Mouse (Mus musculus) midbrain, embryonic 12.5 days (tissue): ENCODE results near the gene Slc35d2. TPM values are rescaled to one million over a fixed set of nuclear protein-coding genes. Genes with fewer than 3 reads are reported as not detected.
A peak's percentile ranks its signal among the peaks of the same experiment; 100 is the strongest.

ENCODE experiments used
- ATAC-seq: fragments of 200-750 bp; cut with Nextera tagmentation; 2 replicates; pipeline ENCODE4 v1.8.0; 2017; ENCODE audit warnings: low read depth, moderate TSS enrichment, moderate library complexity; ENCODE audit not compliant: low FRiP score
- H3K27ac ChIP-seq: fragments of 300-500 bp; sonication (generic); replicated peaks from 2 replicates; pipeline ENCODE4 v1.5.1; 2016; ENCODE audit warnings: mild to moderate bottlenecking
- H3K27me3 ChIP-seq: fragments of 300-500 bp; sonication (generic); 2 replicates; pipeline ENCODE4 v1.6.1; 2016; ENCODE audit warnings: mild to moderate bottlenecking
- H3K36me3 ChIP-seq: fragments of 300-500 bp; sonication (generic); 2 replicates; pipeline ENCODE4 v1.6.1; 2016
- H3K4me1 ChIP-seq: fragments of 300-500 bp; sonication (generic); 2 replicates; pipeline ENCODE4 v1.6.1; 2016
- H3K4me2 ChIP-seq: fragments of 300-500 bp; sonication (generic); replicated peaks from 2 replicates; pipeline ENCODE4 v1.6.1; 2016; ENCODE audit warnings: mild to moderate bottlenecking, moderate library complexity
- H3K4me3 ChIP-seq: fragments of 300-500 bp; sonication (generic); 2 replicates; pipeline ENCODE4 v1.5.1; 2016; ENCODE audit warnings: mild to moderate bottlenecking
- H3K9ac ChIP-seq: fragments of 300-500 bp; sonication (generic); replicated peaks from 2 replicates; pipeline ENCODE4 v1.6.1; 2016; ENCODE audit warnings: mild to moderate bottlenecking, moderate library complexity
- H3K9me3 ChIP-seq: fragments of 300-500 bp; sonication (generic); 2 replicates; pipeline ENCODE4 v1.6.1; 2016; ENCODE audit warnings: mild to moderate bottlenecking
- whole genome bisulfite sequencing: fragments of 180-500 bp; shearing (Covaris S2); methylation state at CpG from one replicate; pipeline ENCODE4 v1.1.7; 2016; 5-methylcytosine and 5-hydroxymethylcytosine counted together
- polyA plus RNA-seq: library from polyadenylated mRNA; unstranded; fragments of >200 nt; fragmentation: Nextera tagmentation; extraction: Ambion mirVana; gene quantifications from 2 replicates; pipeline ENCODE4 v1.2.1, GENCODE M21; 2016

Gene Slc35d2
- polyA plus RNA-seq, 1 experiment from 2014 or later: 4.0 TPM

- Histone ChIP-seq H3K4me3 (no peak overlapping the region), H3K4me1 (peaks cover 15% of the 10 kb centered on the region; the same call in 1 of the 2 replicates), H3K9ac (no peak overlapping the region), H3K9me3 (no peaks in the 10 kb centered on the region), H3K27ac (no peak overlapping the region), H3K36me3 (no peaks in the 10 kb centered on the region), H3K4me2 (no peak overlapping the region), H3K27me3 (peaks cover 18% of the 10 kb centered on the region)
- ATAC-seq: peak; percentile 44; the same call in 1 of the 2 replicates
- WGBS: 31% methylated on average over 5 of the region's 5 CpGs
Observed at GRCm38 (mm10) chr13:64108381-64108850, 20.8 kb downstream of the Slc35d2 start.

- Histone ChIP-seq H3K27ac (no peak overlapping the region), H3K36me3 (no peaks in the 10 kb centered on the region), H3K4me2 (no peak overlapping the region), H3K4me1 (peaks cover 15% of the 10 kb centered on the region; the same call in 1 of the 2 replicates), H3K27me3 (peaks cover 22% of the 10 kb centered on the region), H3K9ac (no peak overlapping the region), H3K4me3 (no peak overlapping the region), H3K9me3 (no peaks in the 10 kb centered on the region)
- 15% methylated on average over 8 of the region's 8 CpGs for WGBS
- peak; percentile 81 for ATAC-seq
Observed at GRCm38 (mm10) chr13:64107535-64107934, 21.6 kb downstream of the Slc35d2 start.

GRCm38 (mm10) chr13:64107105-64107504 lies 22.1 kb downstream of the Slc35d2 start:
- ATAC-seq: peak; percentile 48
- Histone ChIP-seq H3K9me3 (no peaks in the 10 kb centered on the region), H3K9ac (no peak overlapping the region), H3K4me1 (peaks cover 15% of the 10 kb centered on the region; the same call in 1 of the 2 replicates), H3K4me2 (no peak overlapping the region), H3K27me3 (peaks cover 22% of the 10 kb centered on the region), H3K36me3 (no peaks in the 10 kb centered on the region), H3K27ac (no peak overlapping the region), H3K4me3 (no peak overlapping the region)
- WGBS: 49% methylated on average over 3 of the region's 3 CpGs

- no peak for ATAC-seq
- H3K27ac ChIP-seq: no peak overlapping the region
- peaks cover 30% of the 10 kb centered on the region for H3K27me3 ChIP-seq
- H3K36me3 ChIP-seq: no peaks in the 10 kb centered on the region
- WGBS: 98% methylated on average over 3 of the region's 3 CpGs
- peaks cover 15% of the 10 kb centered on the region; the same call in 1 of the 2 replicates for H3K4me1 ChIP-seq
- H3K9me3 ChIP-seq: no peaks in the 10 kb centered on the region
- H3K4me2 ChIP-seq: no peak overlapping the region
- H3K9ac ChIP-seq: no peak overlapping the region
- no peak overlapping the region for H3K4me3 ChIP-seq
Observed at GRCm38 (mm10) chr13:64105690-64106089, 23.5 kb downstream of the Slc35d2 start.

GRCm38 (mm10) chr13:64100186-64100585 lies 29.0 kb downstream of the Slc35d2 start:
- 71% methylated on average over 3 of the region's 3 CpGs for WGBS
- peak; percentile 49; the same call in 1 of the 2 replicates for ATAC-seq
- H3K27ac ChIP-seq: no peak overlapping the region
- no peak overlapping the region for H3K9ac ChIP-seq
- H3K9me3 ChIP-seq: no peaks in the 10 kb centered on the region
- no peaks in the 10 kb centered on the region for H3K36me3 ChIP-seq
- no peak overlapping the region for H3K4me2 ChIP-seq
- peaks cover 23% of the 10 kb centered on the region for H3K27me3 ChIP-seq
- no peaks in the 10 kb centered on the region for H3K4me1 ChIP-seq
- H3K4me3 ChIP-seq: no peak overlapping the region

- Histone ChIP-seq H3K36me3 (no peaks in the 10 kb centered on the region), H3K9me3 (no peaks in the 10 kb centered on the region), H3K27me3 (peaks cover 18% of the 10 kb centered on the region), H3K4me1 (no peaks in the 10 kb centered on the region), H3K27ac (no peak overlapping the region), H3K4me2 (no peak overlapping the region), H3K9ac (no peak overlapping the region), H3K4me3 (no peak overlapping the region)
- 75% methylated on average over 9 of the region's 9 CpGs for WGBS
- no peak for ATAC-seq
Observed at GRCm38 (mm10) chr13:64098992-64099391, 30.2 kb downstream of the Slc35d2 start.

- no peak for ATAC-seq
Observed at GRCm38 (mm10) chr13:64093341-64093740, 35.8 kb downstream of the Slc35d2 start.

GRCm38 (mm10) chr13:64092752-64093151 lies 36.4 kb downstream of the Slc35d2 start:
- Histone ChIP-seq H3K27ac (no peak overlapping the region), H3K4me3 (no peak overlapping the region), H3K4me2 (no peak overlapping the region), H3K9ac (no peak overlapping the region), H3K27me3 (peaks cover 12% of the 10 kb centered on the region), H3K4me1 (no peaks in the 10 kb centered on the region), H3K9me3 (no peaks in the 10 kb centered on the region), H3K36me3 (no peaks in the 10 kb centered on the region)
- WGBS: 75% methylated on average over 6 of the region's 6 CpGs
- no peak for ATAC-seq

More at GRCm38 (mm10) chr13:64093341-64093740, 35.8 kb downstream of the Slc35d2 start:
- H3K4me2 ChIP-seq: no peak overlapping the region
- H3K9ac ChIP-seq: no peak overlapping the region
- peaks cover 12% of the 10 kb centered on the region for H3K27me3 ChIP-seq
- no peaks in the 10 kb centered on the region for H3K36me3 ChIP-seq
- no peak overlapping the region for H3K4me3 ChIP-seq
- 8% methylated on average over 1 of the region's 1 CpGs for WGBS
- no peak overlapping the region for H3K27ac ChIP-seq
- H3K9me3 ChIP-seq: no peaks in the 10 kb centered on the region
- no peaks in the 10 kb centered on the region for H3K4me1 ChIP-seq

GRCm38 (mm10) chr13:64092141-64092540 lies 37.0 kb downstream of the Slc35d2 start:
- H3K4me2 ChIP-seq: no peak overlapping the region
- 68% methylated on average over 3 of the region's 3 CpGs for WGBS

GRCm38 (mm10) chr13:64091006-64091405 lies 38.2 kb downstream of the Slc35d2 start:
- no peak overlapping the region for H3K4me2 ChIP-seq
- ATAC-seq: no peak

More at GRCm38 (mm10) chr13:64092141-64092540, 37.0 kb downstream of the Slc35d2 start:
- no peak for ATAC-seq
- Histone ChIP-seq H3K27ac (no peak overlapping the region), H3K9me3 (no peaks in the 10 kb centered on the region), H3K4me1 (no peaks in the 10 kb centered on the region), H3K4me3 (no peak overlapping the region), H3K27me3 (peaks cover 12% of the 10 kb centered on the region), H3K36me3 (no peaks in the 10 kb centered on the region), H3K9ac (no peak overlapping the region)

GRCm38 (mm10) chr13:64090278-64090677 lies 38.9 kb downstream of the Slc35d2 start:
- no peak for ATAC-seq
- Histone ChIP-seq H3K27me3 (peaks cover 12% of the 10 kb centered on the region), H3K9ac (no peak overlapping the region), H3K4me1 (no peaks in the 10 kb centered on the region), H3K4me2 (no peak overlapping the region), H3K27ac (no peak overlapping the region), H3K36me3 (no peaks in the 10 kb centered on the region), H3K9me3 (no peaks in the 10 kb centered on the region), H3K4me3 (no peak overlapping the region)
- WGBS: 81% methylated on average over 5 of the region's 5 CpGs

More at GRCm38 (mm10) chr13:64091006-64091405, 38.2 kb downstream of the Slc35d2 start:
- no peaks in the 10 kb centered on the region for H3K36me3 ChIP-seq
- H3K27ac ChIP-seq: no peak overlapping the region
- no peaks in the 10 kb centered on the region for H3K9me3 ChIP-seq
- H3K4me3 ChIP-seq: no peak overlapping the region
- 64% methylated on average over 7 of the region's 7 CpGs for WGBS
- H3K27me3 ChIP-seq: peaks cover 12% of the 10 kb centered on the region
- no peaks in the 10 kb centered on the region for H3K4me1 ChIP-seq
- no peak overlapping the region for H3K9ac ChIP-seq

GRCm38 (mm10) chr13:64089130-64089529 lies 40.0 kb downstream of the Slc35d2 start, which contains the start of gene Hsd17b3:
Gene Hsd17b3 (minus strand): TSS chr13:64089230.
- 79% methylated on average over 4 of the region's 4 CpGs for WGBS
- no peaks in the 10 kb centered on the region for H3K9me3 ChIP-seq
- peaks cover 12% of the 10 kb centered on the region for H3K27me3 ChIP-seq
- no peak within 1 kb of the TSS for H3K4me2 ChIP-seq
- no peak within 1 kb of the TSS for H3K4me3 ChIP-seq
- no peaks in the 10 kb centered on the region for H3K36me3 ChIP-seq
- no peak for ATAC-seq
- no peak within 1 kb of the TSS for H3K9ac ChIP-seq
- no peak within 1 kb of the TSS for H3K27ac ChIP-seq
- no peaks in the 10 kb centered on the region for H3K4me1 ChIP-seq

- H3K4me3 ChIP-seq: no peak overlapping the region
- no peak overlapping the region for H3K27ac ChIP-seq
- H3K27me3 ChIP-seq: peaks cover 11% of the 10 kb centered on the region
- H3K36me3 ChIP-seq: no peaks in the 10 kb centered on the region
- H3K4me2 ChIP-seq: no peak overlapping the region
- H3K9ac ChIP-seq: no peak overlapping the region
- H3K9me3 ChIP-seq: no peaks in the 10 kb centered on the region
- no peak for ATAC-seq
- WGBS: 87% methylated on average over 7 of the region's 7 CpGs
- H3K4me1 ChIP-seq: no peaks in the 10 kb centered on the region
Observed at GRCm38 (mm10) chr13:64088057-64088456, 41.1 kb downstream of the Slc35d2 start.
